Mouse (Mus musculus): ENCODE measurements at regions not wholly inside any gene's neighbourhood (a gene's known extent, or its start where the extent isn't known, plus 50 kb on each side); places are given as distances from the start of the nearest gene placed in this dataset.
A peak's percentile ranks its signal among the peaks of the same experiment; 100 is the strongest.
"Not testable (repeated sequence)": the region's sequence is repeated elsewhere in the genome, so short reads cannot be mapped to it uniquely, and the experiment has no call there.

DNA sequence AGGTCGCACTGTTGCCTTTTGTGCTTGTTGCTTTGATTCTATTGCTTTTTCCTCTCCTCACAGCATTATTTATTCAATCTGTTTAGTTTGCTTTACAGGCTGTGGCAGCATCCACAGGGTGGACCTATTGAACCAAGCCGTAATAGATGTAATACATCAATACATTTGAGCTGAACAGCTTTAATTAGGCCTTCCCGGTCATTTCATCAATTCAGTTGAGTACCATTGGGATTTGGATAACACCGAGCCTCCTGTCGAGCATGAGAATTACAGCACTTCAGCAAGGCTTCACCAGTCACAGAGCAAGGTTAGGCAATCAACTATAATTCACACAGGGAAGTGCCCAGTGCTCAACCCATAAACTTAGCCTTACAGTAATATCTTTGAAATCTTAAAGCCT is 1701.8 kb downstream of the Olfm4 start:
- DNase-seq (ENCODE audit: low read depth, low spot score), result peak; percentile 53

GRCm38 (mm10) chr14:81692245-81692644 is 1708.4 kb downstream of the Olfm4 start:
- not testable (repeated sequence) for DNase-seq (ENCODE audit: low read depth, low spot score)

DNA sequence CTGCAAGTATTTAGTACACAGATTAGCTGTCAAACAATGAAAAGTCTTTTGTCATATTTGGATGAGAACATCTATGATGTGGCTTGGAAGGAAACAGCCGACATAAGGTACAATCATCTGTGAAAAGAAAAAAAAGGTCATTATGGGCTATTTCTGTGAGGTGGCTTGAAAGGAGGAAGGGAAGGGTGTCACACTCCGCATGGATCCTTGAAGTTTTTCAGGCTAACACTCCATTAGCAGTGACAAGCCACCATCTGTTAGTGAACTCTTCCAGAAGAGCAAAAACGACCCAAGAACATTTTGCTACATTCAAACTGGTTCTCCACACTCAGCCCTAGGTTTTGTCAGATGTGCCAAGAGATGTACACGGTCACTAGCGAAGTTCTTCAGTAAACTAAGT is 1732.2 kb downstream of the Olfm4 start:
- DNase-seq (ENCODE audit: low read depth, low spot score), result no peak

Data from mesoderm, embryonic 11.5 days (tissue).